Mouse (Mus musculus): ENCODE measurements at regions not wholly inside any gene's neighbourhood (a gene's known extent, or its start where the extent isn't known, plus 50 kb on each side); places are given as distances from the start of the nearest gene placed in this dataset.
"Not testable (repeated sequence)": the region's sequence is repeated elsewhere in the genome, so short reads cannot be mapped to it uniquely, and the experiment has no call there.

- Histone ChIP-seq H3K27ac (no peak overlapping the region), H3K9me3 (replicated peaks) (no peaks in the 10 kb centered on the region), H3K4me1 (no peaks in the 10 kb centered on the region), H3K4me2 (replicated peaks) (no peak overlapping the region), H3K36me3 (no peaks in the 10 kb centered on the region), H3K9ac (no peak overlapping the region), H3K4me3 (no peak overlapping the region), H3K27me3 (no peaks in the 10 kb centered on the region)
- no peak for ATAC-seq (ENCODE audit: low FRiP score)
- 87% methylated on average over 2 of the region's 2 CpGs for WGBS
Measured at GRCm38 (mm10) chr13:75420726-75421125, 285.8 kb upstream of the Ell2 start.

GRCm38 (mm10) chr13:75426971-75427370 is 279.6 kb upstream of the Ell2 start:
- H3K27me3 ChIP-seq, result no peaks in the 10 kb centered on the region
- H3K4me2 ChIP-seq (replicated peaks), result no peak overlapping the region
- no peak overlapping the region for H3K27ac ChIP-seq
- no peaks in the 10 kb centered on the region for H3K4me1 ChIP-seq
- no peak overlapping the region for H3K9ac ChIP-seq
- no peaks in the 10 kb centered on the region for H3K36me3 ChIP-seq
- H3K4me3 ChIP-seq, result no peak overlapping the region
- no peaks in the 10 kb centered on the region for H3K9me3 ChIP-seq (replicated peaks)
- WGBS, result 50% methylated on average over 3 of the region's 3 CpGs
- ATAC-seq (ENCODE audit: low FRiP score), result no peak

GRCm38 (mm10) chr13:75439170-75439569 is 267.4 kb upstream of the Ell2 start:
- Histone ChIP-seq H3K27ac (no peak overlapping the region), H3K36me3 (no peaks in the 10 kb centered on the region), H3K4me2 (replicated peaks) (no peak overlapping the region), H3K27me3 (no peaks in the 10 kb centered on the region), H3K9ac (no peak overlapping the region), H3K4me3 (no peak overlapping the region), H3K4me1 (no peaks in the 10 kb centered on the region), H3K9me3 (replicated peaks) (no peaks in the 10 kb centered on the region)
- 75% methylated on average over 2 of the region's 2 CpGs for WGBS
- no peak for ATAC-seq (ENCODE audit: low FRiP score)

- Histone ChIP-seq H3K9me3 (replicated peaks) (no peaks in the 10 kb centered on the region), H3K27ac (no peak overlapping the region), H3K9ac (no peak overlapping the region), H3K36me3 (no peaks in the 10 kb centered on the region), H3K27me3 (no peaks in the 10 kb centered on the region), H3K4me1 (no peaks in the 10 kb centered on the region), H3K4me2 (replicated peaks) (no peak overlapping the region), H3K4me3 (no peak overlapping the region)
- ATAC-seq (ENCODE audit: low FRiP score), result no peak
- 94% methylated on average over 6 of the region's 6 CpGs for WGBS
Measured at GRCm38 (mm10) chr13:75440051-75440450, 266.5 kb upstream of the Ell2 start.

- no peak overlapping the region for H3K4me3 ChIP-seq
- no peak overlapping the region for H3K9ac ChIP-seq
- H3K27me3 ChIP-seq, result no peaks in the 10 kb centered on the region
- H3K27ac ChIP-seq, result no peak overlapping the region
- H3K9me3 ChIP-seq (replicated peaks), result no peaks in the 10 kb centered on the region
- ATAC-seq (ENCODE audit: low FRiP score), result no peak
- no peaks in the 10 kb centered on the region for H3K36me3 ChIP-seq
- WGBS, result 56% methylated on average over 1 of the region's 1 CpGs
- H3K4me1 ChIP-seq, result no peaks in the 10 kb centered on the region
- H3K4me2 ChIP-seq (replicated peaks), result no peak overlapping the region
Measured at GRCm38 (mm10) chr13:75460335-75460878, 246.2 kb upstream of the Ell2 start.

- Histone ChIP-seq H3K4me1 (no peaks in the 10 kb centered on the region), H3K4me3 (no peak overlapping the region), H3K4me2 (replicated peaks) (no peak overlapping the region), H3K9me3 (replicated peaks) (no peaks in the 10 kb centered on the region), H3K36me3 (no peaks in the 10 kb centered on the region), H3K27me3 (no peaks in the 10 kb centered on the region), H3K27ac (no peak overlapping the region), H3K9ac (no peak overlapping the region)
- 65% methylated on average over 2 of the region's 2 CpGs for WGBS
- no peak for ATAC-seq (ENCODE audit: low FRiP score)
Measured at GRCm38 (mm10) chr13:75461273-75461672, 245.3 kb upstream of the Ell2 start.

- H3K4me2 ChIP-seq (replicated peaks), result no peak overlapping the region
- H3K9me3 ChIP-seq (replicated peaks), result no peaks in the 10 kb centered on the region
- ATAC-seq (ENCODE audit: low FRiP score), result no peak
- no peak overlapping the region for H3K9ac ChIP-seq
- no peak overlapping the region for H3K4me3 ChIP-seq
- H3K27ac ChIP-seq, result no peak overlapping the region
- no peaks in the 10 kb centered on the region for H3K36me3 ChIP-seq
- 92% methylated on average over 2 of the region's 2 CpGs for WGBS
- no peaks in the 10 kb centered on the region for H3K4me1 ChIP-seq
- H3K27me3 ChIP-seq, result no peaks in the 10 kb centered on the region
Measured at GRCm38 (mm10) chr13:75467225-75467624, 239.3 kb upstream of the Ell2 start.

GRCm38 (mm10) chr13:75475828-75476597 is 230.5 kb upstream of the Ell2 start:
- no peaks in the 10 kb centered on the region for H3K4me1 ChIP-seq
- H3K9me3 ChIP-seq (replicated peaks), result no peaks in the 10 kb centered on the region
- H3K9ac ChIP-seq, result no peak overlapping the region
- H3K27me3 ChIP-seq, result no peaks in the 10 kb centered on the region
- no peak overlapping the region for H3K4me2 ChIP-seq (replicated peaks)
- no peaks in the 10 kb centered on the region for H3K36me3 ChIP-seq
- ATAC-seq (ENCODE audit: low FRiP score), result no peak
- H3K27ac ChIP-seq, result no peak overlapping the region
- H3K4me3 ChIP-seq, result no peak overlapping the region
- WGBS, result 90% methylated on average over 1 of the region's 1 CpGs

GRCm38 (mm10) chr13:75483157-75483915 is 223.2 kb upstream of the Ell2 start:
- H3K9me3 ChIP-seq (replicated peaks); H3K4me3 ChIP-seq; ATAC-seq (ENCODE audit: low FRiP score); H3K4me1 ChIP-seq; H3K36me3 ChIP-seq; H3K27ac ChIP-seq; H3K27me3 ChIP-seq; H3K9ac ChIP-seq; H3K4me2 ChIP-seq (replicated peaks): not testable (repeated sequence)
- WGBS, result 80% methylated on average over 7 of the region's 7 CpGs

GRCm38 (mm10) chr13:75484252-75484651 is 222.3 kb upstream of the Ell2 start:
- not testable (repeated sequence) for H3K9me3 ChIP-seq (replicated peaks); H3K4me3 ChIP-seq; H3K4me1 ChIP-seq; H3K4me2 ChIP-seq (replicated peaks); H3K27me3 ChIP-seq; H3K36me3 ChIP-seq; ATAC-seq (ENCODE audit: low FRiP score); H3K27ac ChIP-seq; H3K9ac ChIP-seq
- 75% methylated on average over 2 of the region's 2 CpGs for WGBS

- H3K4me1 ChIP-seq, result no peaks in the 10 kb centered on the region
- H3K36me3 ChIP-seq, result no peaks in the 10 kb centered on the region
- no peak overlapping the region for H3K4me3 ChIP-seq
- no peak for ATAC-seq (ENCODE audit: low FRiP score)
- H3K27ac ChIP-seq, result no peak overlapping the region
- 77% methylated on average over 3 of the region's 3 CpGs for WGBS
- no peak overlapping the region for H3K4me2 ChIP-seq (replicated peaks)
- no peak overlapping the region for H3K9ac ChIP-seq
- no peaks in the 10 kb centered on the region for H3K9me3 ChIP-seq (replicated peaks)
- no peaks in the 10 kb centered on the region for H3K27me3 ChIP-seq
Measured at GRCm38 (mm10) chr13:75501530-75501929, 205.0 kb upstream of the Ell2 start.

GRCm38 (mm10) chr13:75503394-75503793 is 203.2 kb upstream of the Ell2 start:
- no peaks in the 10 kb centered on the region for H3K9me3 ChIP-seq (replicated peaks)
- H3K4me1 ChIP-seq, result no peaks in the 10 kb centered on the region
- H3K36me3 ChIP-seq, result no peaks in the 10 kb centered on the region
- no peak overlapping the region for H3K4me2 ChIP-seq (replicated peaks)
- no peak overlapping the region for H3K9ac ChIP-seq
- H3K27ac ChIP-seq, result no peak overlapping the region
- no peaks in the 10 kb centered on the region for H3K27me3 ChIP-seq
- ATAC-seq (ENCODE audit: low FRiP score), result no peak
- no peak overlapping the region for H3K4me3 ChIP-seq

All from hindbrain, embryonic 12.5 days (tissue).